Mouse (Mus musculus): ENCODE measurements around the gene Gpr22. TPM values are rescaled to one million over a fixed set of nuclear protein-coding genes. Genes with fewer than 3 reads are reported as not detected.

The Gpr22 gene
- 18.7 and 19.2 TPM in 2 replicates for polyA plus RNA-seq (2015; fragmentation: Nextera tagmentation; extraction: Ambion mirVana)

DNA sequence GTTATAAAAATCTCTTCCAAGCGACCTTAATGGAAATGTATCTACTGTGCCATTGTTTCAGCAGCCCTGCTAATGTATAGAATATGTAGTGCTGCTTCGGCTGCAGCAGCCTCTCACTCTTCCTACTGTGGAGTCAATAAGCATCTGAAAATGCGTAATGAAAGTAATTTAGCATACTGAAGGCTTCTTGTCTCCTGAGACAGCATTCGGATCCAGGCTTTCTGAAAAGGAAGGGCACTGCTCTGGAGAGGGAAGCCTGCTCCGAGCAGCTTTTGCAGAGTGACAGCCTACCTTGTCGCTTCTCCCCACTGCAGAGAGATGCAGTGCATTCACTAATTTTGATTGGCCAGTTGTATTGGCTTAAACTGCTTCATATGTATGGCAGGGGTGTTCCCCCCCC is at the start of gene Gpr22:
TSS of gene Gpr22 (minus strand) at position 348 of the 400 bp plus-strand sequence.
- Histone ChIP-seq H3K27me3 (no peaks in the 10 kb centered on the region), H3K27ac (replicated peaks) (peak within 1 kb of the TSS; percentile 94), H3K4me1 (replicated peaks) (peaks cover 21% of the 10 kb centered on the region), H3K4me2 (peak within 1 kb of the TSS; percentile 57), H3K9me3 (no peaks in the 10 kb centered on the region), H3K4me3 (peak within 1 kb of the TSS; percentile 48), H3K9ac (peak within 1 kb of the TSS; percentile 75), H3K36me3 (no peaks in the 10 kb centered on the region)
- peak; percentile 95 for ATAC-seq (ENCODE audit: low read depth)
- WGBS = 15% methylated on average over 6 of the region's 6 CpGs

DNA sequence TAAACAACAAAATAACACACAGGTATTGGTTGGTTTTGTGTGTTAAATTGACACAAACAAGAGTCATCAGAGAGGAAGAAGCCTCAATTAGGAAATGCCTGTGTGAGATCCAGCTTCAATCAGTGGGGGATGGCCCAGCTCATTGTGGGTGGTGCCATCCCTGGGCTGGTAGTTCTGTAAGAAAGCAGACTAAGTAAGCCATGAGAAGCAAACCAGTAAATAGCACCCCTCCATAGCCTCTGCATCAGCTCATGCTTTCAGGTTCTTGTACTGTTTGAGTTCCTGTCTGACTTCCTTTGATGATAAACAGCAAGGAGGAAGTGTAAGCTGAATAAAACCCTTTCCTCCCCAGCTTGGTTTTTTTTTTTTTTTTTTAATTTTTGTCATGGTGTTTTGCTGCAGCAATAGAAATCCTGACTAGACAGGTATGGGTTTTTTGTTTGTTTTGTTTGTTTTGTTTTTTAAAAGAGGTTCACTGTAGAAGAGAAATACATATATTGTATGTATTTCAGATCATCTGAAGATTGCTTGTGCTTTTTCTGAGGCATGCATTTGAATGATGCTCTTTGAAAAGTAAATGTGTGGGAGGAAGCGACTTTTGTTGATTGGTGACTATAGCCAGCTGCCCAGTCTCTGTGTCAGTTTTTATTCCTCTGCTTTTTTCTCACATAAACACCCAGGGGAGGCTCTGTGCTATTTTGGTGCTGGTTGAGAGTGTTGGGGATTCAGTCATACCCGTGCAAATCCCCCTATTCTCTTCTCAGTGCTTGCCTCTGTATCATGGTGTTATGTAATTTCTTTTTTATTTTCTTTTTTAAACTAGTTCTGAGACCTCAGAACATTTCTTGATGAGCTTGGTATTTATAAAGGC is 42.4 kb upstream of the Gpr22 start:
- no peak for ATAC-seq (ENCODE audit: low read depth)
- no peak overlapping the region for H3K9ac ChIP-seq
- no peaks in the 10 kb centered on the region for H3K9me3 ChIP-seq
- no peak overlapping the region for H3K4me2 ChIP-seq
- no peaks in the 10 kb centered on the region for H3K27me3 ChIP-seq
- no peaks in the 10 kb centered on the region for H3K4me1 ChIP-seq (replicated peaks)
- no peaks in the 10 kb centered on the region for H3K36me3 ChIP-seq
- no peak overlapping the region for H3K27ac ChIP-seq (replicated peaks)
- WGBS = 46% methylated on average over 2 of the region's 2 CpGs
- no peak overlapping the region for H3K4me3 ChIP-seq

DNA sequence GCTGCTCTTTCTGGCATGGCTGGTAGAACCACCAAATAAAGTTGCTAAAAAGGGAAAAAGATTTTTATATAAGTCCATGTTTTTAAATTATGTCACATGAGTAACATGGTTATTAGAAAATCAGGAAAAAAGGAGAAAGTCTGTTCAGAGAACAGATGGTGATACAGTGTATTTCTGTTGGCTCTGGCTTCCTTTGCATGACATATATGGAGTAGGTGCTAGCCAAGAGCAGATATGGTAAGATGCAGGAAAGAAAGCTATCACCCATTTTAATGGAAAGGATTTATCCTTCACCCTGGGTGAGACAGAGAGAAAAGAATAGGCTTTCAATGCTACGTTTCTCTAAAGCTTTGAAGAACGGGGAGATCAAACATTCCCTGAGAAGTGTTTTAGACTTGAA is 40.7 kb upstream of the Gpr22 start:
- Histone ChIP-seq H3K4me1 (replicated peaks) (no peaks in the 10 kb centered on the region), H3K4me3 (no peak overlapping the region), H3K27ac (replicated peaks) (no peak overlapping the region), H3K9me3 (no peaks in the 10 kb centered on the region), H3K36me3 (no peaks in the 10 kb centered on the region), H3K4me2 (no peak overlapping the region), H3K9ac (no peak overlapping the region), H3K27me3 (no peaks in the 10 kb centered on the region)
- no peak for ATAC-seq (ENCODE audit: low read depth)
- 61% methylated on average over 2 of the region's 2 CpGs for WGBS

DNA sequence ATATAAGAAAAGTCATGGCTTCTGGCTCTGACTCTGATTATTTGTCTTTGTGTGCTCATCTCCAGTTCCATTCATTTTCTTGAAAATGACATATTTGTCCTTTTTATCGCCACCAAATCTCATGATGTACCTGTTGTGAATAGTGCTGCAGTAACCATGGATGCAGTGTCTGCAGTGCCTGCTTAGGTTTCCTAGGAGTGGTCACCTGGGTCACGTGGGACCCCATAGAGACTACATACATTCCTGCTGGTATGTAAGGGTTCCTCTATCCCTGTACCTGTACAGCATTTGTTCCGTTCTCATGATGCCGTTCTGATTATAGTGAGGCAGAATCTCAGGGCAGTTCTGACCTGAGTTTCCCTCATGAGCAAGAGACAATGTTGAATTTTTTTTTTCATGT is 36.1 kb upstream of the Gpr22 start:
- H3K4me1 ChIP-seq (replicated peaks) = no peaks in the 10 kb centered on the region
- H3K27me3 ChIP-seq = no peaks in the 10 kb centered on the region
- no peak overlapping the region for H3K9ac ChIP-seq
- ATAC-seq (ENCODE audit: low read depth) = no peak
- WGBS = 94% methylated on average over 4 of the region's 4 CpGs
- no peaks in the 10 kb centered on the region for H3K36me3 ChIP-seq
- H3K4me2 ChIP-seq = no peak overlapping the region
- no peak overlapping the region for H3K4me3 ChIP-seq
- H3K27ac ChIP-seq (replicated peaks) = no peak overlapping the region
- no peaks in the 10 kb centered on the region for H3K9me3 ChIP-seq

DNA sequence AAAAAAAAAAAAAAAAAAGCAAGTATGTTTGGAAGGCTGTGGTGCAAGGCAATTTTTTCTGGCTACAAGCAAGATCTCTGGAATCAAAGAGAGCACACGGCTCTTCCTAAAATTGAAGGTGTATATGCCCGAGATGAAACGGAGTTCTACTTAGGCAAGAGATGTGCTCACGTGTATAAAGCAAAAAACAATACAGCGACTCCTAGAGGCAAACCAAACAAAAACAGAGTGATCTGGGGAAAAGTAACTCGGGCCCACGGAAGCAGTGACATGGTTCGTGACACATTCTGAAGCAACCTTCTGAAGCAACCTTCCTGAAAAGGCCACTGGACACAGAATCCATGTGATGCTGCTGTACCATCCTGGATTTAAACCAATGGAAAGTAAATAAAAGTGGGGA is 33.6 kb upstream of the Gpr22 start:
- Histone ChIP-seq H3K27ac (replicated peaks) (no peak overlapping the region), H3K9ac (no peak overlapping the region), H3K4me1 (replicated peaks) (no peaks in the 10 kb centered on the region), H3K4me2 (no peak overlapping the region), H3K9me3 (peaks cover 3% of the 10 kb centered on the region; the same call in 1 of the 2 replicates), H3K4me3 (no peak overlapping the region), H3K36me3 (no peaks in the 10 kb centered on the region), H3K27me3 (no peaks in the 10 kb centered on the region)
- 85% methylated on average over 8 of the region's 8 CpGs for WGBS
- ATAC-seq (ENCODE audit: low read depth) = no peak

DNA sequence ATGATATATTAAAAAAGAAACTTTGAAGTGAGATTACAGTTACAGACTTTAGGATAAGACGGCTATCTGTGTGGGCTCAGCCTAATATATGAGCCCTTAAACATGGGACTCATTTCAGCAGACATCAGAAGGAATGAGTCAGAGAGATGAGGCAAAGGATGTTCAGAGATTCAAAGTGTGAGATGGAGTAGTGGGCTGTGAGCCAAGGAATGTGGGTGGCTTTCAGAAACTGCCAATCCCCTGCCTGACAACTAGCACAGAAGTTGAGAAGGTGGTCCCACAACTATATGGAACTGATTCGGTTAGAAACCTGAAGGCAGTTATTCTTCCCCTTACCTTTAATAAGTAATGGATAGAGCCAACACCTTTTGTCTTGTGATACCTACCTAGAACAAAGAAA is 20.9 kb upstream of the Gpr22 start:
- no peak overlapping the region for H3K4me2 ChIP-seq
- no peak overlapping the region for H3K4me3 ChIP-seq
- ATAC-seq (ENCODE audit: low read depth) = no peak
- no peaks in the 10 kb centered on the region for H3K9me3 ChIP-seq
- H3K9ac ChIP-seq = no peak overlapping the region
- H3K4me1 ChIP-seq (replicated peaks) = no peaks in the 10 kb centered on the region
- H3K36me3 ChIP-seq = no peaks in the 10 kb centered on the region
- no peak overlapping the region for H3K27ac ChIP-seq (replicated peaks)
- no peaks in the 10 kb centered on the region for H3K27me3 ChIP-seq
- WGBS = 91% methylated on average over 2 of the region's 2 CpGs

DNA sequence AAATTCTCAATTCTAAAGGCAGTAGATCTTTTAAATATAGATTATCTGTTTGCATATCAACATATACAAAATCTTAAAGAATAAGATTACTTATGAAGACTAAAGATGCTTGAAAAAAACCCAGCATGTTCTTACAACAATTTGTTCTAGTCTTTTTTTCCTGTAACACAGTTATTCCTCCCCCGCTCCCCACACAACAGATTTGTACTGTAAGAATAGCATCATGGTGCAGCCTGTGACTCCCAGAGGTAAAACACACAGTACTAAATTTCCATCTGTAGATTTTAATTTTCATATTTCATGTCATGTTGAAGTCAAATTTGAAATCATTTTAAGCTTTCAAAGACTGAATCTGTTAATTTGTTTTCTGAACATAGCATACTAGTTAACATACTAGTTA is 16.4 kb upstream of the Gpr22 start:
- Histone ChIP-seq H3K27me3 (no peaks in the 10 kb centered on the region), H3K4me1 (replicated peaks) (no peaks in the 10 kb centered on the region), H3K36me3 (no peaks in the 10 kb centered on the region), H3K4me3 (no peak overlapping the region), H3K4me2 (no peak overlapping the region), H3K9ac (no peak overlapping the region), H3K9me3 (no peaks in the 10 kb centered on the region), H3K27ac (replicated peaks) (no peak overlapping the region)
- WGBS = 91% methylated on average over 1 of the region's 1 CpGs
- ATAC-seq (ENCODE audit: low read depth) = no peak

DNA sequence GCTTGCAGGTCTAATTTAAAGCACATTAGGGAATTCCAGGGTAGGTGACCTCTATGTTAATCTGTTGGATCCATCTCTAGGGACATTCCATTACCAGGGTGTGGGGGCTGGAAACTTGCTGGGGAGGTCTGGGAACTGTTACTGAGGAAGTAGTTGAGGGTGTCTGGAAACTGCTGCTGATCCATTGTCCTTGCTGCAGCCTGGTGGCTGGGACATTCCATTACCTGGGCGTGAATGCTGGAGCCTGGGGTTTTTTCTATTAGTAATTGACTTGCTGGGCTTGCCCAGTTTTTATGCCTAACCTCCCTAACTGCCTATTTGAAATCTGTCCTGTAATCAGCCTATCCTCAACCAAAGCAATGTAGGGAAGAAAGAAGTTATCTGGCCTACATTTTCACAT is 13.0 kb upstream of the Gpr22 start:
- H3K4me1 ChIP-seq (replicated peaks) = no peaks in the 10 kb centered on the region
- no peak overlapping the region for H3K4me3 ChIP-seq
- H3K9ac ChIP-seq = no peak overlapping the region
- H3K9me3 ChIP-seq = no peaks in the 10 kb centered on the region
- no peak overlapping the region for H3K4me2 ChIP-seq
- no peaks in the 10 kb centered on the region for H3K36me3 ChIP-seq
- 25% methylated on average over 1 of the region's 1 CpGs for WGBS
- H3K27ac ChIP-seq (replicated peaks) = no peak overlapping the region
- ATAC-seq (ENCODE audit: low read depth) = no peak
- H3K27me3 ChIP-seq = no peaks in the 10 kb centered on the region

DNA sequence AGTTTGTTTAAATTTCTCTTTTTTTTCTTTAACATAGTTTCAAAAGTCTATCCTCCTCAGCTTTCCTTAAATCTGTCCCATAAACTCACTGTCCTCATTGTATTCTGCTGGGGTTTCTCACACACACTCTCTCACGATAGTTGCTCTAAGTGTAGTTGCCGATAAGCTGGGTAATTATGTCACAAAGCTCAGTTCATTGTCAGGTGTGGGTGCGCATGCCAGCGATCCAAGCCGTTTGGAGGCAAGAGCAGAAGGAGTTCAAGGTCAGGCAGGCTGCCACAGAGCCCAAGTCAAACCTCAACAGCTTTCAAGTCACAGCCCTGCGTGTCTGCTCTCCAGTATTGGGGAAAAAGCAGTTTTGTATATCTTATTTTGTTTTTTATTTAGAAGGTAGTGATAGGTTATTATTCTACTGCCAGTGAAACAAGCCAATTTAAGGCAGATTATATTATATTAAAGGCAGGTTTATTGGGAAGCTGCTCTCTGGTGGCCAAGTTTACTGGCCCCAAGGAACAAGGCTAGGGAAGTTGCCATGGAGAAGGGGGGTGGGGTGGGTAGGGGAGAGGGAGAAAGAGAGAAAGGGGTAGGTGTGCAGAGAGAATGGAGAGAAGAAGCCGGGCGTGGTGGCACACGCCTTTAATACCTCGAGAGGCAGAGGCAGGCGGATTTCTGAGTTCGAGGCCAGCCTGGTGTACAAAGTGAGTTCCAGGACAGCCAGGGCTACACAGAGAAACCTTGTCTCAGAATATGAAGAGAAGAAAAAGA is 11.9 kb upstream of the Gpr22 start:
- Histone ChIP-seq H3K4me2 (no peak overlapping the region), H3K4me3 (no peak overlapping the region), H3K9me3 (no peaks in the 10 kb centered on the region), H3K36me3 (no peaks in the 10 kb centered on the region), H3K4me1 (replicated peaks) (peaks cover 5% of the 10 kb centered on the region; the same call in 1 of the 2 replicates), H3K9ac (no peak overlapping the region), H3K27ac (replicated peaks) (no peak overlapping the region), H3K27me3 (no peaks in the 10 kb centered on the region)
- WGBS = 91% methylated on average over 12 of the region's 12 CpGs
- ATAC-seq (ENCODE audit: low read depth) = no peak

DNA sequence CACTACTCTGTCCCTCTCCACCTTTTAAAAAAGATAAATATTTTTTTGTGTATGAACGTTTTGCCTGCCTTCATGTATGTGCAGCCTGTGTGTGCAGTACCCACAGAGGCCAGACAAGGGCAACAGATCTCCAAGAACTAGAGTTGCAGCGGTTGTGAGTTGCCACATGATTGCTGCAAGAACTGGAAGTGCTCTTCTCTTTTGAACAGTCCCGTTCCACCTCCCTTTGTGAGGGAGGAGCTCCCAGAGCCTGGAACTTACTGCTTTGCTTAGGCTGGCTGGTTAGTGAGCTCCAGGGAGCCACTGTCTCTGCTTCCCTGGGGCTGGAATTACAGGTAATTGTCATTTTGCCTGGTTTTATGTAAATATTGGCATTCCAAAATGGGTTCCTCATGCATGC is 10.8 kb upstream of the Gpr22 start:
- no peak overlapping the region for H3K4me3 ChIP-seq
- 80% methylated on average over 3 of the region's 3 CpGs for WGBS
- H3K27ac ChIP-seq (replicated peaks) = no peak overlapping the region
- no peaks in the 10 kb centered on the region for H3K27me3 ChIP-seq
- H3K4me1 ChIP-seq (replicated peaks) = peaks cover 5% of the 10 kb centered on the region; the same call in 1 of the 2 replicates
- H3K9me3 ChIP-seq = no peaks in the 10 kb centered on the region
- no peak overlapping the region for H3K4me2 ChIP-seq
- no peaks in the 10 kb centered on the region for H3K36me3 ChIP-seq
- no peak overlapping the region for H3K9ac ChIP-seq
- no peak for ATAC-seq (ENCODE audit: low read depth)

DNA sequence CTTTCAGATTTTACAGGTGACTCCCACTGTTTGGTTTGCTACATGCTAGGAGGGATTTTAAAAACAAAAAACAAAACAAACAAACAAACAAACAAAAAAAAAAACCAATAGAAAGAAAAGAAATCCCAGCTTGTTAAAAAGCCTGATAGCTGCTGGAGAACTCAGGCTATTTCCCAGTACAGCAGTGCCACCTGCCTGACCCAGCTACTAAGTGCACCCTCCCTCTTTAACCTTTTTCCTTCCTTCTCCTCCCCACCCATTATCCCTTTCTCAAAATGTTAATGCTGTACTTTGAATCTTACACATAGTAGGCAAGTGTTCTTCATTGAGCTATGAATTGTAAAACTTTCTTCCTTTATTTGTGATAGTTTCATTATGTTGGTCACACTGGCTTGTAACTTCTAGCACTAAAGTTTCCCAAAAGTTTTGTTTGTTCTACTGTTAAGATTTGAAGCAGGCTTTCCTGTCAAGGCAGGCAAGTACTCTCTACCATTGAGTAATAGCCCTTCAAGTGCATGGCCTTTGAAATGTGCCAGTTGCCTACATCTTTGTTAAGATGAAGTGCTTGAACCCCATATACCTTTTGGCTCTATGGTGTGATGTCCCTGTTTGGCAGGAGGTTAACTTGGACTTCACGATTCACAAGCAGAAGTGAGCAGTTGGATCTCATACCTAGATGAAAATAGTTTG is 6.0 kb upstream of the Gpr22 start:
- Histone ChIP-seq H3K27ac (replicated peaks) (no peak overlapping the region), H3K9ac (no peak overlapping the region), H3K4me2 (no peak overlapping the region), H3K27me3 (no peaks in the 10 kb centered on the region), H3K4me3 (no peak overlapping the region), H3K4me1 (replicated peaks) (peaks cover 5% of the 10 kb centered on the region; the same call in 1 of the 2 replicates), H3K9me3 (no peaks in the 10 kb centered on the region), H3K36me3 (no peaks in the 10 kb centered on the region)
- no peak for ATAC-seq (ENCODE audit: low read depth)
- 91% methylated on average over 1 of the region's 1 CpGs for whole genome bisulfite sequencing

DNA sequence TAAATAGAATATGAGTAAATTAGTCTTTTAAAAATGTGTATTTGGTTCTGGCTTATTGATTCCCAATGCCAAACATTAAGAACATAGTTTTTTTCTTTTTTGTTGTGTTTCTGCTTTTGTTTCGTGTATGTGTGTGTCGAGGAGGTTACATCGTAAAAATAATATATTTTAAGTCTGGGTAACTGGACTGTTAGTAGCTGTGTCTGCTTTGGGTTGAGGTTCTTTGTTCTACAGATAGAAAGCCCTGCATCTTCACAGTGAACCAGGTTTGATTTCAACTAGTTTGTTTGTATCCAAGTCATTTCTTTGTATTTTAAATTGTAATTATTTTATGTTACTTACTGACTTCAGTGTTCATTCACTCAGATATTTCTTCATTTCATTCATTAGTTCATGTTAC is 323 bp upstream of the Gpr22 start:
- H3K4me3 ChIP-seq = peak overlapping the region; percentile 48
- no peaks in the 10 kb centered on the region for H3K9me3 ChIP-seq
- peak overlapping the region; percentile 94 for H3K27ac ChIP-seq (replicated peaks)
- ATAC-seq (ENCODE audit: low read depth) = 0 out of 2 replicates have a peak, but pooled peaks have one; percentile 51
- peak overlapping the region; percentile 75 for H3K9ac ChIP-seq
- H3K4me1 ChIP-seq (replicated peaks) = peaks cover 17% of the 10 kb centered on the region
- H3K4me2 ChIP-seq = peak overlapping the region; percentile 50
- H3K27me3 ChIP-seq = no peaks in the 10 kb centered on the region
- 56% methylated on average over 3 of the region's 3 CpGs for WGBS
- no peaks in the 10 kb centered on the region for H3K36me3 ChIP-seq

All from neural tube, embryonic 13.5 days (tissue).